Mouse (Mus musculus): ENCODE results near the gene Ap5s1.
"Not testable (repeated sequence)": the region's sequence is repeated elsewhere in the genome, so short reads cannot be mapped to it uniquely, and the experiment has no call there.

DNA sequence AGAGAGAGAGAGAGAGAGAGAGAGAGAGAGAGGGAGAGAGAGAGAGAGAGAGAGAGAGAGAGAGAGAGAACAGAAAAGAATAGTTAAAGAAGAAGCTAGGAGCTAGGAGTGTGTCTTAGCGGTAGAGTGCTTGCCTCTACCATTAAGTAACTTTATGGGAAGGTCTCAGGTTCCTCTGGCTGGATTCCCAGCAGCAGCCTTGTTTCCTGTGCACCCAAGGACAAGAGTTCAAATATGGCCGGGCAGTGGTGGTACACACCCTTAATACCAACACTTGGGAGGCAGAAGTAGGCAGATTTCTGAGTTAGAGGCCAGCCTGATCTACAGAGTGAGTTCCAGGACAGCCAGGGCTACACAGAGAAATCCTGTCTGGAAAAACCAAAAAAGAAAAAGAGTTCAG is 19.8 kb downstream of the Ap5s1 start:
- not testable (repeated sequence) for TF ChIP-seq EP300 (IDR thresholded peaks at IDR 0.05; ENCODE audit: insufficient read depth, low read depth, low read length); POLR2A (IDR thresholded peaks at IDR 0.05; ENCODE audit: insufficient read depth, low read depth, low read length); CTCF (IDR thresholded peaks at IDR 0.05)

Data from heart, adult 2 months (tissue).